Mouse (Mus musculus): ENCODE measurements around the gene Myh1.

Gene Myh1

DNA sequence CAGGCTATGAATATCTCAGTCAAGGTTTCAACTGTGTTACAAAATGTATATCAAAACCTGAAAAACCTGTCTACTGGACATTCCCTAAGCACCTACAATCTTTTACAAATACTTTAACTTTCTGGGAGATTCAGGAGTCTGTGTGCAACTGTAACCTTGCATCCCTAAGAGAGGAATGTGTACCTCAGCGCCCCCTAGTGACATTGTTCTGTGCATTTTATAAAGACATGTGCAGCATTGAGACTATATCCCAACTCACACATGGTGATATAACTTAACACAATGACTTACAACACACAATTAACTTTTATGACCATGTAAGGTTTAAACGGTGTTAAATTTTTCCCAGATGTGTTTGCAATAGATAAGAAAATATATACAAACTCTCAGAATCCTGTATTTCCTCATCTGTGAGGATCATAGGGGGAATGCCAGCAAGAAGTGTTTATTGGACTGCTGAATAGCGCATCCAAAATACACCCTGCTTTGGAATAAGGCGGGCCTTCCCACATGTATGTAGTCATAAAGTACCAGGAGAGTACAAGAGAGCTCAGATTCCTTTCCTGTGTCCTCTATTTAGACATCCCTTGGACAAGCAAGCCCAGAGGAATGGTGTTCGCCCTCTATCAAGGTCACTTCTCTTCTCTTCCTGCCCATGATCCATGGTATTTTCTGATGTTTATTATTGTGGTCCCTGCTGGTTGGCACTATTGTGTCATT lies 35.9 kb downstream of the Myh1 start:
- DNase-seq, result peak; percentile 12 to 18

DNA sequence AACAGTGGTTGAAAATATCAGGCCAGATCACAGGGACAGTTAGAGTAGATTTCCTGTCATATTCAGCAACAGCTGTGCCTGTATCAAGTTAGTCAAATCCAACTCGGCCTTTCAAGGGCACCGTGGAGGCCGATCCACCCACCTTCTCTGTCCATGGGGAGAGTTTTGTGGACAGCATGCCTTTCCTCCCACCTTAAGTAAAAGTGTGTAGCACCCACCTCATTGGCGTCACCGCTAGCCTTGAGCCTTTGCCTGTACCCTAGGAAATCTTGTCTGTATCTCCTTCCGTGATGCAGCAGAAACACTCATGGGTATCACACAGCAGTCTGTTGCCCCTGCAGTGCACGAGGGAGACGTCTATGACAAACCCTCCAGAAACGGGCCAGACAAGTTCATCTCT lies 36.9 kb downstream of the Myh1 start:
- DNase-seq, result no peak

DNA sequence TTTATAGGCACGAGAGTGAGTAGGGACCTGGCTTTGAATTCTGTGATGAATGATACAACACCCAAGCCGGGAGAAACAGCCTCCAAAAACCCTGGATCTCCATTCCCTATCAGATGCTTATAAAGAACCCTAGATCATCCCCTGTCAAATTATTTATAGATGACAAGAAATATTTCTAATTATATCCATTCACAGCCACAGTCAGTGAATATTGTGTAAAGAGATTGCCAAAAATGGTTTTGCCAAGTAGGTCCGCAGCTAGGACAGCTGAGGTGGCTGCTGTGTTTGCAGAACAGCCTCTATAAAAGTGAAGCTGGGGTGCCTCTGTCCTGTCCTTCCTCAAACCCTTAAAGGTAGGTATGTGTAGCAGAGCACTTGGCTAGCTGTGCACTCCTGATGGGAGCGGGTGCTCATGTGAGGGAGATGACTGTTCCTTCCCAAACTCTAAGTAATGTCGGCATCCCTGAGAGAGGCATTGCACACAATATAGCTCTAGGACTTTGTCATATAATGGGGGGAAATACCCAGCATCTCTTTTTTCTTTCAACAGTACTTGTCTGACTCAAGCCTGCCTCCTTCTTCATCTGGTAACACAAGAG lies 37.7 kb downstream of the Myh1 start, which contains the start of gene Myh4:
Gene Myh4 (plus strand): TSS at position 549 of the 599 bp plus-strand sequence.
- no peak for DNase-seq

DNA sequence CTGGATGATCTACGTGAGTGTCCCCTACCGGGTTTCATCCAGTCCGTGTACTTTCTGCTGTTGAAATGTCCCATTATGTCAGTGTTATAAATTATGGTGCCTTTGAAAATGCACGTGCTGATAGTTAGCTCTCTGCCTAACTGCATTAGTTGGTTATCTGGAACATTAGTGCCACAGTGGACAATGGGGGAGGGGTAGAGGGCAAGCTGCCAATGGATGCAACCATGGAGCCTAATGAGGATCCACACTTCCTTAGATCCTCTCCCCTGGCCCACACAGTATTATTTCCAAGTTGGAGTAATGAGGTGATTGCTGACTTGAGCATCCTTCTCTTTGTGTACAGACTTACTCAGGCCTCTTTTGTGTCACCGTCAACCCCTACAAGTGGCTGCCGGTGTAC lies 41.2 kb downstream of the Myh1 start:
- no peak for DNase-seq

DNA sequence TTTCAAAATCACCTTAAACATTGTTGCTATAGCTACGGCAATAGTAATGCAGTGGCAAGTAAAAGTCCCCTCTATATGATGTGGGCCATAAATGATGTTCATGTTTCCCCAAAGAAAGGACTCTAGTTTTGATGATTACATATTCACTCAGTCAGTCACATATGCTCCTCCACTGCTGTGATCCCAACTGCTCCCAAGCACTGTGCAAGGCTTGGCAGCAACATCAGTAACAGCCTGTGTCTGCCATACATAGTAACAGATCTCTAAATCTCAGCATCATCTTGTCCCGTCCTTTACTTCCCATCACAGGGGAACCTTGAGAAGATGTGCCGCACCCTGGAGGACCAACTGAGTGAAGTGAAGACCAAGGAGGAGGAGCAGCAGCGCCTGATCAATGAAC lies 53.8 kb downstream of the Myh1 start:
- DNase-seq, result no peak

DNA sequence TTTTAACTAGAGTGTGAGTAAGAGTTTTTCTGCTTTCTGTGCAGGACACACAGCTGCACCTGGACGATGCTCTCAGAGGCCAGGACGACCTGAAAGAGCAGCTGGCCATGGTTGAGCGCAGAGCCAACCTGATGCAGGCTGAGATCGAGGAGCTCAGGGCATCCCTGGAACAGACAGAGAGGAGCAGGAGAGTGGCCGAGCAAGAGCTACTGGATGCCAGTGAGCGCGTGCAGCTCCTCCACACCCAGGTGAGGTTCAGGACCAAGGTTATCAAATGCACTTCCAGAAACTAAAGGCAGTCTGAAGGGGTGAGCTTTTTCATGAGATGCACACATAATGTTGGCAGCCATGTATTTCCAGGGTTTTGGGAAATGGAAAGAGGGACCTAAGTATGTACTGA lies 57.2 kb downstream of the Myh1 start:
- no peak for DNase-seq

DNA sequence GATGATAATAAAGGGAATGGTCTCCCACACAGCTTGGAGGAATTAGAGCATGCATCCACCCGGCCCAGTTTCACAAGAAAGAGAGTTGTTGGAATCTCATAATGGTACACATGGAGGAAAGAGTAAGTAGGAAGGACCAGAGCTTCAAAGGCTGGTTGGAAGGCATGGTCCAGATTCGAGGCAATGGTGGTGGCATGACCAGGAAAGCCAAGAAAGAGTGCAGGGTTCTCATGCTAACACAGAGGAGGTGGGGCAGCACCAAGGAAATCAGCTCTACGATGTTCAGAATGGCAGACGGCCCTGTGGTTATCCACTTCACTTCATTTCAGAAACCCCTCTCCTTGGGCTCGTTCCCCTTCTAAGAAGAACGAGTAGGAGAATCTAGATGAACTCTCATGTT lies 61.1 kb downstream of the Myh1 start:
- no peak for DNase-seq

All from cerebellum, adult 18-20 months (tissue).